Mouse (Mus musculus) ES-E14 (cell line): ENCODE measurements around the gene Ccp110. TPM values are rescaled to one million over a fixed set of nuclear protein-coding genes. Genes with fewer than 3 reads are reported as not detected.

Experiments
- DNase-seq: peaks from one replicate; pipeline ENCODE4 v3.0.0-alpha.2; 2013; ENCODE audit warnings: low read depth, low spot score
- H3K27ac ChIP-seq: 2 replicates; pipeline ENCODE4 v1.5.1; 2012; ENCODE audit warnings: low read depth, mild to moderate bottlenecking, low read length, moderate library complexity, mixed read lengths; ENCODE audit not compliant: poor library complexity, insufficient read depth, severe bottlenecking
- H3K36me3 ChIP-seq: 2 replicates; pipeline ENCODE4 v1.6.1; 2012; ENCODE audit warnings: mild to moderate bottlenecking, low read length, moderate library complexity, mixed read lengths; ENCODE audit not compliant: control insufficient read depth, poor library complexity, insufficient read depth, severe bottlenecking
- H3K4me1 ChIP-seq, 2 experiments: fragments of 150-350 bp in 1 of 2; sonication (generic) in 1 of 2; 2 replicates each; pipeline ENCODE4 v1.6.1; 2012; ENCODE audit warnings: low read length in 2 of 2, mild to moderate bottlenecking in 1 of 2, mixed read lengths in 1 of 2; ENCODE audit not compliant: control insufficient read depth in 2 of 2, insufficient read depth in 2 of 2, poor library complexity in 1 of 2
- H3K4me3 ChIP-seq, 2 experiments: fragments of 150-350 bp in 1 of 2; sonication (generic) in 1 of 2; 2 replicates each; pipeline ENCODE4 v1.5.1; 2012; ENCODE audit warnings: low read length in 2 of 2, low read depth in 1 of 2, mild to moderate bottlenecking in 1 of 2, mixed read lengths in 1 of 2; ENCODE audit not compliant: insufficient read depth in 1 of 2, poor library complexity in 1 of 2, severe bottlenecking in 1 of 2
- H3K9ac ChIP-seq: 2 replicates; pipeline ENCODE4 v1.6.1; 2012; ENCODE audit warnings: low read depth, mild to moderate bottlenecking, low read length, mixed read lengths; ENCODE audit not compliant: poor library complexity, insufficient read depth, severe bottlenecking
- H3K9me3 ChIP-seq: fragments of 150-350 bp; sonication (generic); 2 replicates; pipeline ENCODE4 v1.6.1; 2012; ENCODE audit warnings: low read depth, mild to moderate bottlenecking, low read length; ENCODE audit not compliant: control insufficient read depth, insufficient read depth
- CHD2 ChIP-seq: IDR thresholded peaks from 2 replicates; pipeline ENCODE4 v1.6.1; 2014; ENCODE audit warnings: mild to moderate bottlenecking, low read depth, low read length, inconsistent platforms
- HCFC1 ChIP-seq: IDR thresholded peaks from 2 replicates; pipeline ENCODE4 v1.6.1; 2012; ENCODE audit warnings: low read length, inconsistent platforms, borderline replicate concordance; ENCODE audit not compliant: insufficient read depth
- MAFK ChIP-seq: IDR thresholded peaks from 2 replicates; pipeline ENCODE4 v1.6.1; 2014; ENCODE audit warnings: mild to moderate bottlenecking, low read depth, low read length, inconsistent platforms; ENCODE audit not compliant: insufficient read depth
- ZC3H11A ChIP-seq: IDR thresholded peaks from 2 replicates; pipeline ENCODE4 v1.6.1; 2012; ENCODE audit warnings: low read depth, mild to moderate bottlenecking, inconsistent platforms, low read length, borderline replicate concordance
- ZNF384 ChIP-seq: IDR thresholded peaks from 2 replicates; pipeline ENCODE4 v1.6.1; 2012; ENCODE audit warnings: low read depth, low read length, inconsistent platforms
- in situ Hi-C, 2 experiments: fragments of 600-800 bp; cut with MboI; formaldehyde crosslinking; loops; one replicate each; pipeline ENCODE4 v1.15.1; 2025; ENCODE audit warnings: low sequenced_read_pairs in 2 of 2, inconsistent platforms in 1 of 2; ENCODE audit not compliant: unreplicated experiment in 2 of 2
- total RNA-seq: library from RNA; depleted of rRNA; stranded (reverse); fragments of 300-350 nt; gene quantifications from 2 replicates; pipeline ENCODE4 v1.2.3, GENCODE M21; 2012

The Ccp110 gene
- total RNA-seq, 1 experiment = 25.8 TPM

DNA sequence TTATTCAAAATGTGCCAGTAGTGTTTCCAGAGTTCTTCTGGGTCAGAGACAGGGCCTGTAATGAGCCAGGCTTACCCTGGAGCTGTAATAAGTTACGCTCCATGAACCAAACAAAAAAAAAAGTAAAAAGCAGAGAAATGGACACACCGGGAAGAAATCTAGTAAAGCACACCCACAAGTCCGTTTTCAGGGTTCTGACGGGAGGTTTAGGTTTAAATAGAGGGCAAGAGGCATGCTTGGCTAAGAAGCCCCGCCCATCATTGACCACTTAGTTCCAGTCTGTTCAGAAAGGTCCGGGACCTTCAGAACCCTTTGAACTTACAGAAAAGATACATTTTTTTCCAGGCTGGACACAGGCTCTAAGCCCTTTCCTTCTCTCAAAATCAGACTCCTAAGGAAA, 6.3 kb upstream of the Ccp110 start:
- in situ Hi-C loops = no loop called here
- no peaks in the 10 kb centered on the region for H3K9me3 ChIP-seq
- TF ChIP-seq ZC3H11A (no peak), MAFK (no peak), CHD2 (no peak), HCFC1 (no peak), ZNF384 (no peak)
- no peak overlapping the region for H3K27ac ChIP-seq
- peaks cover 0 to 6% of the 10 kb centered on the region in 2 experiments; a peak in 3 of 4 replicates for H3K4me1 ChIP-seq
- H3K36me3 ChIP-seq = no peaks in the 10 kb centered on the region
- peak; percentile 34 for DNase-seq
- H3K4me3 ChIP-seq = no peak overlapping the region
- H3K9ac ChIP-seq = no peak overlapping the region

DNA sequence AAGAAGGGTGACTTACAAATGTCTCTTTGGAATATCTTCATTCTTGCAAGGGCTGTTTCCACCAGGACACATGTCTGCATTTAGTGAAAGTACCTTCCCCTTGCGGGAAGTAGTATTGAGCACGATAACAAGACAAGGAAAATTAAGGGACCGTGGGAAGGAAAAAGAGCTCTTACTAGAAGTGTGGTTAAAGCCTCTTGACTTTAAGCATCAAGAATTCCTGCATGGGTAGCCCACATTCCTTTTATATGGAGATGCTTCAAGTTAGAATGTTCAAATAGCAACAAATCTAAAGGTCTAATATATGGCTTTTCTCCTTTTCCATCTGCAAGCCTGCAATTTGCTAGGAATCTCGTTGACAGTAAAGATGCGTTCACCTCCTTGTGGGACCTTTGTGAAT, 5.9 kb upstream of the Ccp110 start:
- Histone ChIP-seq H3K4me3 (no peak overlapping the region), H3K27ac (no peak overlapping the region), H3K4me1 (peaks cover 0 to 6% of the 10 kb centered on the region in 2 experiments; a peak in 3 of 4 replicates), H3K9ac (no peak overlapping the region), H3K9me3 (no peaks in the 10 kb centered on the region), H3K36me3 (no peaks in the 10 kb centered on the region)
- DNase-seq = no peak
- no peak for TF ChIP-seq CHD2
- no peak for TF ChIP-seq ZC3H11A
- TF ChIP-seq ZNF384 = no peak
- no peak for TF ChIP-seq MAFK
- no peak for TF ChIP-seq HCFC1
- in situ Hi-C loops = no loop called here

DNA sequence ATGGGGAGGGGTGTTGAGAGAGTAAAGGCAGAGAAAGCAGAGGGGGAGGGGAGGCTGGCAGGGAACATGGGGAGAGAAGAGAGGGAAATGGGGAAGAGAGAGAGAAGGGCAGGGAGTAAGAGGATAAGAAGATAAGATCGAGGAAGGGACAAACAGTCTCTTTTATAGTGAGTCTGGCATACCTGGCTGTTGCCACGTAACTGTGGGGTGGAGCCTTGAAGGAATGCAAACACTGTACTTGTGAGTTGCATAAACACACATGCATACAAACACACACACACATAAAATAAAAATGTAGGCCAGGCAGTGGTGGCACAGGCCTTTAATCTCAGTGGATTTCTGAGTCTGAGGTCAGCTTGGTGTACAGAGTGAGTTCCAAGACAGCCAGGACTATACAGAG, 5.1 kb upstream of the Ccp110 start:
- H3K9ac ChIP-seq = no peak overlapping the region
- no peaks in the 10 kb centered on the region for H3K36me3 ChIP-seq
- DNase-seq = no peak
- in situ Hi-C loops = no loop called here
- no peaks in the 10 kb centered on the region for H3K9me3 ChIP-seq
- H3K4me1 ChIP-seq = peaks cover 0 to 6% of the 10 kb centered on the region in 2 experiments; a peak in 3 of 4 replicates
- no peak overlapping the region for H3K27ac ChIP-seq
- H3K4me3 ChIP-seq = no peak overlapping the region
- no peak for TF ChIP-seq CHD2
- no peak for TF ChIP-seq HCFC1
- no peak for TF ChIP-seq ZNF384
- no peak for TF ChIP-seq MAFK
- TF ChIP-seq ZC3H11A = no peak

DNA sequence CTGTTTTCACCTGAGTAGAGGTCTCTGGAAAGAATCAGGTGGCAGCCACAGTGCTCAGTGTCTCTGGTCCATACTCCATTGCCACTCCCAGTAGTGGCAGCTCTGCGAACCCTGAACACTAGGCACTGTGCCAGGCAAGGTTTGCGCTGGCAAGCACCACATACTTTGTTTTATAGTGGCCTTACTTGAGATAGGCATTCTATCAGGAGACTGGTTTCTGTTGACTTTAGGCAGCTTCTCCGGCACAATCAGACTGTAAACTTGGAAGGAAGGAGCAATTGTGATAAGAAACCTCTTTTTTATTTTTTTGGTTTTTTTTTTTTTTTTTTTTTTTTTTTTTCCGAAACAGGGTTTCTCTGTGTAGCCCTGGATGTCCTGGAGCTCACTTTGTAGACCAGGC, 4.3 kb upstream of the Ccp110 start:
- no peak for TF ChIP-seq MAFK
- no peak for TF ChIP-seq HCFC1
- no peak for TF ChIP-seq ZNF384
- no peak for TF ChIP-seq CHD2
- no peak for TF ChIP-seq ZC3H11A
- Histone ChIP-seq H3K4me3 (no peak overlapping the region), H3K4me1 (peaks cover 0 to 6% of the 10 kb centered on the region in 2 experiments; a peak in 3 of 4 replicates), H3K27ac (no peak overlapping the region), H3K9ac (no peak overlapping the region), H3K9me3 (no peaks in the 10 kb centered on the region), H3K36me3 (no peaks in the 10 kb centered on the region)
- no peak for DNase-seq
- in situ Hi-C loops = no loop called here

DNA sequence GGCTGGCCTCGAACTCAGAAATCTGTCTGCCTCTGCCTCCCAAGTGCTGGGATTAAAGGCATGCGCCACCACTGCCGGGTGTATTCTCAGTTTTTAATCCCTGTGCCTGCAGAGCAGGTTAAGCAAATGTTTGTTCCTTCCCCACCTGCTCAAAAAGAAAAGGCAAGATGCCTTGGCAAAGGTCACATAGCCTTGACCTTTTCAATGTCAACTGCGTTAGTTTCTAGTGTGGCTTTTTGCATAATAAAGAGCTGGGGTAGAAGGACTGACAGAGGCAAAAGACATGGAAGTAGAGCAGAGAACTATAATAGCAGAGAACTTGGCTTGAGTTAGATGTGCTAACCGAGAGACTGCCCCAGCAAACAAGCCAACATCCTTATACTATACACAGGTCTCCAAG, 1.6 kb upstream of the Ccp110 start:
- Histone ChIP-seq H3K4me1 (no peaks in the 10 kb centered on the region; a peak in 1 of 4 replicates), H3K27ac (no peak overlapping the region), H3K36me3 (no peaks in the 10 kb centered on the region), H3K4me3 (no peak overlapping the region), H3K9me3 (no peaks in the 10 kb centered on the region), H3K9ac (no peak overlapping the region)
- TF ChIP-seq ZC3H11A = no peak
- TF ChIP-seq ZNF384 = no peak
- TF ChIP-seq MAFK = no peak
- TF ChIP-seq HCFC1 = no peak
- in situ Hi-C loops = no loop called here
- no peak for DNase-seq
